ENCODE assay signal across 9 mouse cellular contexts in the genomic region with DNA sequence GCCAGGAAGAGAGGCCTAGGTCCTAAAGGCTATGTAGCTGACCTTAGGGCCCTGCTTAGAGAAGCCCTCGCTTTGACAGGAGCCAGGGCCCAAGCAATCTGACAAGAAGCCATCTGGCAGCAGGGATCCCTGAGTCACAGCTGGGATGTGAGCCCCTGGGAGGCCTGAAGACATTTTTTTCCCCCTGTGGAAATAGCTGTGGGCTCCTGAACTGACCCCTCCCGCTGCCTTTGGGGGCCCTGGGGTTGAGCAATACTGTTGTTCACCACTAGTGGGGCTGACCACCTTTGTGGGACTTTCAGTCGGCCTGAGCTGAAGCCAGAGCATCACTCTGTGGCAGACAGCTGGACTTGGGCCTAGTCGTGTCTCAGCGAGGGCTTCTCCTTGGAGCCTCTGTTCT.
DNase-seq lines count a peak whose midpoint lies in the region; ATAC-seq and TF ChIP-seq lines count a peak whose summit lies in the region.
"Had no signal": no experiment of that assay in that cellular context is flagged by ENCODE, and none has a peak within 500 bp of the region (broad histone marks: within the 10 kb centered on the region; RNA-seq: fewer than 3 reads in every experiment).

No protein-coding gene starts in this region.

- no peak overlapping the region for H3K4me3 ChIP-seq in midbrain, postnatal 0 days (ENCODE audit: low read depth, low read length)
- no peak overlapping the region for H3K4me3 ChIP-seq in midbrain, embryonic 11.5 days (ENCODE audit: low read depth, low read length)
- no peak overlapping the region for H3K4me3 ChIP-seq in stomach, embryonic 15.5 days (replicated peaks)

- H3K9ac ChIP-seq in midbrain, postnatal 0 days (replicated peaks; ENCODE audit: low read length, poor library complexity, severe bottlenecking), result no peak overlapping the region
- no peak overlapping the region for H3K9ac ChIP-seq in midbrain, embryonic 11.5 days (ENCODE audit: low read length)
- no peak overlapping the region for H3K9ac ChIP-seq in stomach, embryonic 15.5 days

- H3K27me3 ChIP-seq in midbrain, postnatal 0 days (ENCODE audit: insufficient read depth, low read length), result no peaks in the 10 kb centered on the region
- no peaks in the 10 kb centered on the region for H3K27me3 ChIP-seq in midbrain, embryonic 11.5 days (ENCODE audit: control insufficient read depth, insufficient read depth, low read length)
- H3K27me3 ChIP-seq in stomach, embryonic 15.5 days (replicated peaks), result no peaks in the 10 kb centered on the region

- TF ChIP-seq CTCF in midbrain, postnatal 0 days (IDR thresholded peaks at IDR 0.05), result peak; percentile 33; the same call in 1 of the 2 replicates

- ATAC-seq in midbrain, postnatal 0 days (ENCODE audit: low FRiP score), result no peak
- ATAC-seq in midbrain, embryonic 11.5 days (ENCODE audit: low FRiP score), result no peak
- ATAC-seq in stomach, embryonic 15.5 days (ENCODE audit: insufficient read depth, low FRiP score, low read depth), result no peak
- ATAC-seq: CD4-positive, CD25-positive, alpha-beta regulatory T cell, adult 4 months had no signal

- H3K36me3 ChIP-seq in midbrain, postnatal 0 days (ENCODE audit: insufficient read depth, low read length), result no peaks in the 10 kb centered on the region
- no peaks in the 10 kb centered on the region for H3K36me3 ChIP-seq in midbrain, embryonic 11.5 days (ENCODE audit: control insufficient read depth, insufficient read depth, low read length)
- no peaks in the 10 kb centered on the region for H3K36me3 ChIP-seq in stomach, embryonic 15.5 days

- H3K4me1 ChIP-seq in midbrain, postnatal 0 days (ENCODE audit: insufficient read depth, low read length), result no peaks in the 10 kb centered on the region
- no peaks in the 10 kb centered on the region for H3K4me1 ChIP-seq in midbrain, embryonic 11.5 days (ENCODE audit: control insufficient read depth, insufficient read depth, low read length)
- peaks cover 35% of the 10 kb centered on the region for H3K4me1 ChIP-seq in stomach, embryonic 15.5 days

- intact Hi-C loops in heart, postnatal 14 days (cut with DNase I), result no loop called here

- H3K9me3 ChIP-seq in midbrain, postnatal 0 days (ENCODE audit: low read length), result no peaks in the 10 kb centered on the region
- H3K9me3 ChIP-seq in midbrain, embryonic 11.5 days (ENCODE audit: control insufficient read depth, low read length), result no peaks in the 10 kb centered on the region
- H3K9me3 ChIP-seq in stomach, embryonic 15.5 days, result no peaks in the 10 kb centered on the region

- DNase-seq in gastrocnemius, adult 18-20 months (ENCODE audit: low spot score), result peak; percentile 58
- no peak for DNase-seq in gastrocnemius, adult 8-10 months (ENCODE audit: low spot score in 2 of 2)
- DNase-seq in midbrain, postnatal 0 days (ENCODE audit: low spot score), result no peak
- no peak for DNase-seq in midbrain, embryonic 11.5 days (ENCODE audit: low spot score, missing footprints)
- DNase-seq in heart, postnatal 14 days, result peak; percentile 36 to 67
- DNase-seq in adrenal gland, postnatal 10 days, result no peak
- no peak for DNase-seq in cerebellum, postnatal 14 days

- no peak overlapping the region for H3K27ac ChIP-seq in midbrain, postnatal 0 days (ENCODE audit: low read depth, low read length)
- H3K27ac ChIP-seq in midbrain, embryonic 11.5 days (ENCODE audit: low read depth, low read length), result no peak overlapping the region
- peak overlapping the region; percentile 95 for H3K27ac ChIP-seq in stomach, embryonic 15.5 days

- 58% methylated on average over 5 of the region's 5 CpGs for WGBS in midbrain, postnatal 0 days
- WGBS in midbrain, embryonic 11.5 days, result 54% methylated on average over 5 of the region's 5 CpGs
- 41% methylated on average over 5 of the region's 5 CpGs for WGBS in stomach, embryonic 15.5 days

- H3K4me2 ChIP-seq in midbrain, postnatal 0 days (ENCODE audit: low read depth, low read length, poor library complexity, severe bottlenecking), result no peak overlapping the region
- H3K4me2 ChIP-seq in midbrain, embryonic 11.5 days, result no peak overlapping the region
- H3K4me2 ChIP-seq in stomach, embryonic 15.5 days, result no peak overlapping the region

Comparison
In these comparisons a context has a peak if more than half of its experiments do, and no peak if none do; other contexts are left out.
1. DNase-seq: peak in gastrocnemius, adult 18-20 months (single experiment) and heart, postnatal 14 days (2 of 2); none in gastrocnemius, adult 8-10 months (0 of 2), midbrain, postnatal 0 days (single experiment), midbrain, embryonic 11.5 days (single experiment), adrenal gland, postnatal 10 days (single experiment) and cerebellum, postnatal 14 days (0 of 2).